Mouse (Mus musculus) ES-E14 (cell line): Measurements from ENCODE around the gene Znrf3.

ENCODE experiments used
- HCFC1 ChIP-seq: IDR thresholded peaks from 2 replicates; pipeline ENCODE4 v1.6.1; 2012; ENCODE audit warnings: low read length, inconsistent platforms, borderline replicate concordance; ENCODE audit not compliant: insufficient read depth
- MAFK ChIP-seq: IDR thresholded peaks from 2 replicates; pipeline ENCODE4 v1.6.1; 2014; ENCODE audit warnings: mild to moderate bottlenecking, low read depth, low read length, inconsistent platforms; ENCODE audit not compliant: insufficient read depth
- ZC3H11A ChIP-seq: IDR thresholded peaks from 2 replicates; pipeline ENCODE4 v1.6.1; 2012; ENCODE audit warnings: low read depth, mild to moderate bottlenecking, inconsistent platforms, low read length, borderline replicate concordance
- ZNF384 ChIP-seq: IDR thresholded peaks from 2 replicates; pipeline ENCODE4 v1.6.1; 2012; ENCODE audit warnings: low read depth, low read length, inconsistent platforms

GRCm38 (mm10) chr11:5314796-5315195 lies 129.9 kb downstream of the Znrf3 start:
- TF ChIP-seq HCFC1 (no peak), ZNF384 (no peak), MAFK (no peak), ZC3H11A (no peak)
